Mouse (Mus musculus) liver, adult 2 months (tissue): ENCODE measurements around the gene Gm29666.

Experiments used
- CTCF ChIP-seq: fragments of 200-500 bp; IDR thresholded peaks from 2 replicates; pipeline ENCODE4 v1.5.1; 2011; ENCODE audit warnings: low read depth, low read length, control low read depth
- POLR2A ChIP-seq: fragments of 200-500 bp; IDR thresholded peaks from 2 replicates; pipeline ENCODE4 v1.6.1; 2011; ENCODE audit warnings: low read length, control low read depth; ENCODE audit not compliant: insufficient read depth; ENCODE audit errors: extremely low read depth

- TF ChIP-seq CTCF (no peak), POLR2A (no peak)
Measured at GRCm38 (mm10) chr15:84873867-84874266, 46.0 kb downstream of the Gm29666 start.
